Mouse (Mus musculus): ENCODE results near the gene Osm.
A peak's percentile ranks its signal among the peaks of the same experiment; 100 is the strongest.

Gene Osm

GRCm38 (mm10) chr11:4235665-4236545, at the start of gene Osm:
Gene Osm, plus strand, starts transcription at chr11:4236420.
- TF ChIP-seq GATA4 (IDR thresholded peaks at IDR 0.05; ENCODE audit: insufficient replicate concordance, low read length): no peak

- no peak; the same call in 1 of the 2 replicates for TF ChIP-seq GATA4 (IDR thresholded peaks at IDR 0.05; ENCODE audit: insufficient replicate concordance, low read length)
Measured at GRCm38 (mm10) chr11:4186486-4187317, 49.5 kb upstream of the Osm start, which contains the start of gene Tbc1d10a. Gene Tbc1d10a, plus strand, starts transcription at chr11:4186789.

GRCm38 (mm10) chr11:4187318-4187700, 48.9 kb upstream of the Osm start:
- no peak for TF ChIP-seq GATA4 (IDR thresholded peaks at IDR 0.05; ENCODE audit: insufficient replicate concordance, low read length)

- no peak for TF ChIP-seq GATA4 (IDR thresholded peaks at IDR 0.05; ENCODE audit: insufficient replicate concordance, low read length)
Measured at GRCm38 (mm10) chr11:4189182-4189581, 47.0 kb upstream of the Osm start.

GRCm38 (mm10) chr11:4190677-4191076, 45.5 kb upstream of the Osm start:
- TF ChIP-seq GATA4 (IDR thresholded peaks at IDR 0.05; ENCODE audit: insufficient replicate concordance, low read length): no peak

GRCm38 (mm10) chr11:4192757-4193156, 43.5 kb upstream of the Osm start:
- no peak for TF ChIP-seq GATA4 (IDR thresholded peaks at IDR 0.05; ENCODE audit: insufficient replicate concordance, low read length)

GRCm38 (mm10) chr11:4193420-4193819, 42.8 kb upstream of the Osm start:
- no peak for TF ChIP-seq GATA4 (IDR thresholded peaks at IDR 0.05; ENCODE audit: insufficient replicate concordance, low read length)

GRCm38 (mm10) chr11:4195597-4196031, 40.6 kb upstream of the Osm start:
- TF ChIP-seq GATA4 (IDR thresholded peaks at IDR 0.05; ENCODE audit: insufficient replicate concordance, low read length): no peak

- TF ChIP-seq GATA4 (IDR thresholded peaks at IDR 0.05; ENCODE audit: insufficient replicate concordance, low read length): no peak
Measured at GRCm38 (mm10) chr11:4196636-4197035, 39.6 kb upstream of the Osm start.

GRCm38 (mm10) chr11:4197691-4198090, 38.5 kb upstream of the Osm start:
- TF ChIP-seq GATA4 (IDR thresholded peaks at IDR 0.05; ENCODE audit: insufficient replicate concordance, low read length): no peak

- no peak for TF ChIP-seq GATA4 (IDR thresholded peaks at IDR 0.05; ENCODE audit: insufficient replicate concordance, low read length)
Measured at GRCm38 (mm10) chr11:4201981-4202700, 34.1 kb upstream of the Osm start.

- TF ChIP-seq GATA4 (IDR thresholded peaks at IDR 0.05; ENCODE audit: insufficient replicate concordance, low read length): no peak
Measured at GRCm38 (mm10) chr11:4202995-4203704, 33.1 kb upstream of the Osm start.

GRCm38 (mm10) chr11:4203705-4204074, 32.5 kb upstream of the Osm start:
- peak; percentile 82; the same call in 1 of the 2 replicates for TF ChIP-seq GATA4 (IDR thresholded peaks at IDR 0.05; ENCODE audit: insufficient replicate concordance, low read length)

- TF ChIP-seq GATA4 (IDR thresholded peaks at IDR 0.05; ENCODE audit: insufficient replicate concordance, low read length): no peak
Measured at GRCm38 (mm10) chr11:4205097-4205655, 31.0 kb upstream of the Osm start.

All from liver, adult (tissue).